Mouse (Mus musculus) cerebellum, adult 2 months (tissue): ENCODE measurements around the gene Ahrr. TPM values are rescaled to one million over a fixed set of nuclear protein-coding genes. Genes with fewer than 3 reads are reported as not detected.

Experiments used
- DNase-seq, 2 experiments: peaks; one replicate each; pipeline ENCODE4 v3.0.0; 2021
- H3K27ac ChIP-seq: fragments of 200-500 bp; 2 replicates; pipeline ENCODE4 v1.5.1; 2012; ENCODE audit warnings: low read length, control low read depth, inconsistent platforms; ENCODE audit not compliant: insufficient read depth
- H3K27me3 ChIP-seq: fragments of 200-500 bp; 2 replicates; pipeline ENCODE4 v1.6.1; 2012; ENCODE audit warnings: inconsistent platforms, mild to moderate bottlenecking, low read length, moderate library complexity; ENCODE audit not compliant: control insufficient read depth, insufficient read depth
- H3K4me1 ChIP-seq: fragments of 200-500 bp; 2 replicates; pipeline ENCODE4 v1.6.1; 2011; ENCODE audit warnings: low read length; ENCODE audit not compliant: control insufficient read depth, insufficient read depth
- H3K4me3 ChIP-seq: fragments of 200-500 bp; replicated peaks from 2 replicates; pipeline ENCODE3; 2011; ENCODE audit warnings: mild to moderate bottlenecking, low read depth, low read length, control low read depth; ENCODE audit not compliant: insufficient read depth
- CTCF ChIP-seq: fragments of 200-500 bp; IDR thresholded peaks from 2 replicates; pipeline ENCODE4 v1.5.1; 2011; ENCODE audit warnings: low read depth, mild to moderate bottlenecking, control low read depth, low read length, moderate library complexity, borderline replicate concordance; ENCODE audit not compliant: insufficient read depth
- POLR2A ChIP-seq: fragments of 200-500 bp; IDR thresholded peaks from 2 replicates; pipeline ENCODE4 v1.6.1; 2011; ENCODE audit warnings: low read length, control low read depth, borderline replicate concordance; ENCODE audit not compliant: insufficient read depth
- WGBS: fragments of 180-500 bp; shearing (Covaris S2); methylation state at CpG from one replicate; pipeline ENCODE4 v1.1.7; 2018; 5-methylcytosine and 5-hydroxymethylcytosine counted together
- polyA plus RNA-seq: library from polyadenylated mRNA; depleted of rRNA; stranded (reverse); fragments of >200 nt; gene quantifications from 2 replicates; pipeline ENCODE4 v1.2.3, GENCODE M21; 2012

Ahrr gene
- polyA plus RNA-seq, 1 experiment: 0.18 TPM

- WGBS: 5% methylated on average over 12 of the region's 12 CpGs
- DNase-seq: no peak
- Histone ChIP-seq H3K4me1 (no peaks in the 10 kb centered on the region; the same call in 1 of the 2 replicates), H3K4me3 (peak overlapping the region; percentile 89), H3K27me3 (no peaks in the 10 kb centered on the region), H3K27ac (peak overlapping the region; percentile 95)
- TF ChIP-seq CTCF (no peak), POLR2A (no peak)
Observed at GRCm38 (mm10) chr13:74208986-74209345, 83.2 kb downstream of the Ahrr start.

GRCm38 (mm10) chr13:74208317-74208985, 83.7 kb downstream of the Ahrr start, which contains the start of gene Exoc3:
TSS of gene Exoc3 (minus strand) at chr13:74208732.
- Histone ChIP-seq H3K4me3 (peak within 1 kb of the TSS; percentile 89), H3K27me3 (no peaks in the 10 kb centered on the region), H3K4me1 (no peaks in the 10 kb centered on the region; the same call in 1 of the 2 replicates), H3K27ac (peak within 1 kb of the TSS; percentile 95)
- WGBS: under 1% methylated on average over 39 of the region's 39 CpGs
- peak; percentile 92 to 93 for DNase-seq
- TF ChIP-seq CTCF (no peak), POLR2A (peak; percentile 96)

GRCm38 (mm10) chr13:74196451-74196850, 95.7 kb downstream of the Ahrr start:
- H3K4me1 ChIP-seq: no peaks in the 10 kb centered on the region
- WGBS: 90% methylated on average over 3 of the region's 3 CpGs
- no peak overlapping the region for H3K27ac ChIP-seq
- H3K27me3 ChIP-seq: no peaks in the 10 kb centered on the region
- DNase-seq: no peak
- H3K4me3 ChIP-seq: no peak overlapping the region
- TF ChIP-seq CTCF (no peak), POLR2A (no peak)

- Histone ChIP-seq H3K27me3 (no peaks in the 10 kb centered on the region), H3K27ac (no peak overlapping the region), H3K4me1 (no peaks in the 10 kb centered on the region), H3K4me3 (no peak overlapping the region)
- WGBS: 77% methylated on average over 6 of the region's 6 CpGs
- peak in 1 of 2 experiments; percentile 18 for DNase-seq
- TF ChIP-seq CTCF (peak; percentile 31; the same call in 1 of the 2 replicates), POLR2A (no peak)
Observed at GRCm38 (mm10) chr13:74192613-74193012, 99.5 kb downstream of the Ahrr start.

GRCm38 (mm10) chr13:74183011-74183695, 109.0 kb downstream of the Ahrr start:
- no peak overlapping the region for H3K27ac ChIP-seq
- H3K4me1 ChIP-seq: no peaks in the 10 kb centered on the region
- 88% methylated on average over 5 of the region's 5 CpGs for WGBS
- no peak for DNase-seq
- H3K27me3 ChIP-seq: no peaks in the 10 kb centered on the region
- no peak overlapping the region for H3K4me3 ChIP-seq
- TF ChIP-seq CTCF (no peak), POLR2A (no peak)

GRCm38 (mm10) chr13:74172036-74172435, 120.1 kb downstream of the Ahrr start:
- WGBS: 91% methylated on average over 5 of the region's 5 CpGs
- Histone ChIP-seq H3K4me3 (no peak overlapping the region), H3K27me3 (no peaks in the 10 kb centered on the region), H3K27ac (no peak overlapping the region), H3K4me1 (no peaks in the 10 kb centered on the region)
- TF ChIP-seq POLR2A: no peak
- DNase-seq: no peak

GRCm38 (mm10) chr13:74169446-74170164, 122.5 kb downstream of the Ahrr start:
- no peak for DNase-seq
- no peaks in the 10 kb centered on the region for H3K4me1 ChIP-seq
- 85% methylated on average over 10 of the region's 10 CpGs for WGBS
- H3K4me3 ChIP-seq: no peak overlapping the region
- no peaks in the 10 kb centered on the region for H3K27me3 ChIP-seq
- TF ChIP-seq CTCF: no peak
- no peak for TF ChIP-seq POLR2A
- no peak overlapping the region for H3K27ac ChIP-seq
